1 mouse cellular context compared by ENCODE assay signal in the genomic region with DNA sequence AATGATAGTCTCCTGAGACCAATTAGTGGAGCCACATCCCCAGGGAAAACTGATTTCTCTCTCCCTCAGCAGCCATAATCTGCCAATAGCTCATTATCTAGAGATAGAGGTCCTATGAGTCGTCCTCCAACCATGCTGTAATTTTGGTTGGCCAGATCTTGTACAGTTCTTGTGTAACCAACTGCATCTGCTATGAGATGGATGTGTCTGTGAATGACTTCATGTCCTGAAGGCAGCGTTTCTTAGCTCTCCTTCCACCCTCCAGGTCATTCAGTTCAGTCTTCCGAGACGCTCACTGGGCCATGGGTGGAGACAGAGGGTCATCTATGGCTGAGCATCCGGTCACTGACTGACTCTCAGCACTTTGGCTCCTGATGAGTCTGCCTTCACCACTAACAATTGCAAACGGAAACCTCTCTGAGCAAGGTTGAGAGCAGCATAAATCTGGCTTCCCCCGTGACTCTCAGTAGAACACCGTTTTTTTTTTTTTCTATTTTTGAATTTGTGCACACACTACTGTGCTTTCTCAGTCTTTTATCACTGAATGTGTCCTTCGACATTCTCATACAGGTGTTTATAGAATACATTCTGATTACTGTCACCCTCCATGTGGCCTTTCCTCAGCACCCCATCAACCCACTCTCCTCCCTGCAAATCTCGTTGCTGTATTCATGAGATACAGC.
TF ChIP-seq lines count a peak whose summit lies in the region.

No protein-coding gene starts in this region.

TF ChIP-seq in CH12.LX, 34 proteins besides CTCF, POLR2A, EP300 and RAD21 (continued from another document):
- TF ChIP-seq E2F4 (IDR thresholded peaks at IDR 0.05; ENCODE audit: insufficient replicate concordance, low read depth, low read length) (no peak), ZNF384 (IDR thresholded peaks at IDR 0.05; ENCODE audit: low read depth, low read length) (peak; percentile 92), MEF2A (IDR thresholded peaks at IDR 0.05; ENCODE audit: borderline replicate concordance, low read depth, low read length) (peak; percentile 58; the same call in 1 of the 2 replicates), MAZ (IDR thresholded peaks at IDR 0.05; ENCODE audit: low read depth, low read length) (no peak; the same call in 1 of the 2 replicates)
